Mouse (Mus musculus) midbrain, postnatal 0 days (tissue): Measurements from ENCODE around the gene Cmc2. TPM values are rescaled to one million over a fixed set of nuclear protein-coding genes. Genes with fewer than 3 reads are reported as not detected.

ENCODE experiments used
- ATAC-seq: fragments of 200-750 bp; cut with Nextera tagmentation; 2 replicates; pipeline ENCODE4 v1.8.0; 2017; ENCODE audit warnings: moderate number of reproducible peaks, mild to moderate bottlenecking, moderate TSS enrichment, moderate library complexity; ENCODE audit not compliant: low FRiP score
- DNase-seq: peaks from one replicate; pipeline ENCODE4 v3.0.0-alpha.2; 2015; ENCODE audit warnings: low spot score
- H3K27ac ChIP-seq: fragments of 300-500 bp; sonication (generic); 2 replicates; pipeline ENCODE4 v1.5.1; 2014; ENCODE audit warnings: low read depth, mild to moderate bottlenecking, low read length, mixed read lengths
- H3K27me3 ChIP-seq: fragments of 300-500 bp; sonication (generic); 2 replicates; pipeline ENCODE4 v1.6.1; 2014; ENCODE audit warnings: low read length, control low read depth, mixed read lengths; ENCODE audit not compliant: insufficient read depth
- H3K36me3 ChIP-seq: fragments of 300-500 bp; sonication (generic); 2 replicates; pipeline ENCODE4 v1.6.1; 2014; ENCODE audit warnings: low read length, control low read depth, mixed read lengths; ENCODE audit not compliant: insufficient read depth
- H3K4me1 ChIP-seq: fragments of 300-500 bp; sonication (generic); 2 replicates; pipeline ENCODE4 v1.6.1; 2014; ENCODE audit warnings: mild to moderate bottlenecking, control low read depth, antibody characterized with exemption, low read length, mixed read lengths; ENCODE audit not compliant: insufficient read depth
- H3K4me2 ChIP-seq: fragments of 300-500 bp; sonication (generic); 2 replicates; pipeline ENCODE4 v1.6.1; 2014; ENCODE audit warnings: low read depth, mild to moderate bottlenecking, low read length, mixed read lengths; ENCODE audit not compliant: poor library complexity, severe bottlenecking
- H3K4me3 ChIP-seq: fragments of 300-500 bp; sonication (generic); 2 replicates; pipeline ENCODE4 v1.5.1; 2014; ENCODE audit warnings: low read depth, mild to moderate bottlenecking, low read length, moderate library complexity
- H3K9ac ChIP-seq: fragments of 300-500 bp; sonication (generic); replicated peaks from 2 replicates; pipeline ENCODE4 v1.6.1; 2014; ENCODE audit warnings: mild to moderate bottlenecking, low read length, moderate library complexity, mixed read lengths; ENCODE audit not compliant: poor library complexity, severe bottlenecking
- H3K9me3 ChIP-seq: fragments of 300-500 bp; sonication (generic); 2 replicates; pipeline ENCODE4 v1.6.1; 2016; ENCODE audit warnings: low read length, control low read depth
- CTCF ChIP-seq: IDR thresholded peaks from 2 replicates; pipeline ENCODE4 v1.5.1; 2016; ENCODE audit warnings: antibody characterized with exemption, mild to moderate bottlenecking
- WGBS: fragments of 180-500 bp; shearing (Covaris S2); extraction: QIAGEN DNeasy Blood & Tissue Kit; methylation state at CpG from one replicate; pipeline ENCODE4 v1.1.7; 2014; 5-methylcytosine and 5-hydroxymethylcytosine counted together
- polyA plus RNA-seq: library from polyadenylated mRNA; unstranded; fragments of >200 nt; fragmentation: Nextera tagmentation; extraction: Ambion mirVana; gene quantifications from 2 replicates; pipeline ENCODE4 v1.2.1, GENCODE M21; 2015
- total RNA-seq: library from RNA; depleted of rRNA; stranded (reverse); fragments of >200 nt; gene quantifications from 2 replicates; pipeline ENCODE4 v1.2.3, GENCODE M21; 2014; rRNA removed

Gene Cmc2
- total RNA-seq, result 8.8 and 16.8 TPM in 2 replicates
- 24.8 and 24.9 TPM in 2 replicates for polyA plus RNA-seq

GRCm38 (mm10) chr8:116921337-116922059 is at the start of gene Cmc2, which contains the start of gene Cenpn:
Cmc2 (minus strand) TSS chr8:116921455.
Cenpn (plus strand) TSS chr8:116921730.
- TF ChIP-seq CTCF, result no peak
- Histone ChIP-seq H3K4me3 (peak within 1 kb of the TSS; percentile 50), H3K27me3 (no peaks in the 10 kb centered on the region), H3K9me3 (no peaks in the 10 kb centered on the region), H3K27ac (peak within 1 kb of the TSS; percentile 72; the same call in 1 of the 2 replicates), H3K4me2 (peak within 1 kb of the TSS; percentile 62), H3K9ac (peak within 1 kb of the TSS; percentile 55), H3K36me3 (no peaks in the 10 kb centered on the region), H3K4me1 (peaks cover 6% of the 10 kb centered on the region; the same call in 1 of the 2 replicates)
- WGBS, result under 1% methylated on average over 53 of the region's 57 CpGs
- ATAC-seq, result peak; percentile 95
- peak; percentile 97 for DNase-seq

DNA sequence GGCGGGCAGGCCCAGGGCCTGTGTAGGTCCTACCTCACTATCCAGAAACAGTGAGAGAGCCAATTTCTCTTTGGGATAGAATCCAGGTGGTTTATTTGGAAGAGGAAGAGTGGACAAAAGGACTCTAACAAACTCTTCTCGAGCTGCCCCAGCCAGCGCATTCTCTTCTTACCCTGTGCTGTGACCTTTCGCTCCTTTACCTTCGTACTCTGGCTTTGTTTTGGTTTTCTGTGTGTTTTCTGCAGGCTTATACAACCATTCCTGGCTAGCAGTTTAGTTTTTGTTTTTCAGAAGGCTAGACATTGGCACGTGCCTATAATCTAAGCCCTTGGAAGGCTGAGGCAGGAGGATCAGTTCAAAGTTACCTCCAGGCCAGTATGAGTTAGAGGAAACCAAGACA is 48.3 kb upstream of the Cmc2 start:
- ATAC-seq (no peak), DNase-seq (no peak)
- no peak for TF ChIP-seq CTCF
- no peaks in the 10 kb centered on the region for H3K9me3 ChIP-seq
- 86% methylated on average over 6 of the region's 6 CpGs for WGBS
- no peak overlapping the region for H3K9ac ChIP-seq
- no peak overlapping the region for H3K4me3 ChIP-seq
- H3K27ac ChIP-seq, result no peak overlapping the region
- H3K4me2 ChIP-seq, result no peak overlapping the region
- H3K4me1 ChIP-seq, result no peaks in the 10 kb centered on the region
- H3K27me3 ChIP-seq, result no peaks in the 10 kb centered on the region
- H3K36me3 ChIP-seq, result peaks cover 4% of the 10 kb centered on the region; the same call in 1 of the 2 replicates

- Histone ChIP-seq H3K4me1 (no peaks in the 10 kb centered on the region), H3K9me3 (no peaks in the 10 kb centered on the region), H3K27me3 (no peaks in the 10 kb centered on the region), H3K9ac (no peak overlapping the region), H3K4me2 (no peak overlapping the region), H3K4me3 (no peak overlapping the region), H3K27ac (no peak overlapping the region), H3K36me3 (peaks cover 54% of the 10 kb centered on the region)
- ATAC-seq, result no peak
- 94% methylated on average over 9 of the region's 9 CpGs for WGBS
- TF ChIP-seq CTCF, result no peak
- DNase-seq, result no peak
Observed at GRCm38 (mm10) chr8:116954415-116954814, 33.2 kb upstream of the Cmc2 start.

- H3K4me1 ChIP-seq, result no peaks in the 10 kb centered on the region
- H3K4me3 ChIP-seq, result no peak overlapping the region
- 91% methylated on average over 8 of the region's 8 CpGs for WGBS
- no peak for TF ChIP-seq CTCF
- no peak for ATAC-seq
- H3K27me3 ChIP-seq, result no peaks in the 10 kb centered on the region
- no peak overlapping the region for H3K4me2 ChIP-seq
- no peak overlapping the region for H3K9ac ChIP-seq
- no peaks in the 10 kb centered on the region for H3K9me3 ChIP-seq
- no peak for DNase-seq
- no peak overlapping the region for H3K27ac ChIP-seq
- H3K36me3 ChIP-seq, result peaks cover 40% of the 10 kb centered on the region
Observed at GRCm38 (mm10) chr8:116952428-116952827, 31.2 kb upstream of the Cmc2 start.

- 97% methylated on average over 2 of the region's 2 CpGs for WGBS
- H3K27ac ChIP-seq, result no peak overlapping the region
- no peak for TF ChIP-seq CTCF
Observed at GRCm38 (mm10) chr8:116951778-116952177, 30.5 kb upstream of the Cmc2 start.

DNA sequence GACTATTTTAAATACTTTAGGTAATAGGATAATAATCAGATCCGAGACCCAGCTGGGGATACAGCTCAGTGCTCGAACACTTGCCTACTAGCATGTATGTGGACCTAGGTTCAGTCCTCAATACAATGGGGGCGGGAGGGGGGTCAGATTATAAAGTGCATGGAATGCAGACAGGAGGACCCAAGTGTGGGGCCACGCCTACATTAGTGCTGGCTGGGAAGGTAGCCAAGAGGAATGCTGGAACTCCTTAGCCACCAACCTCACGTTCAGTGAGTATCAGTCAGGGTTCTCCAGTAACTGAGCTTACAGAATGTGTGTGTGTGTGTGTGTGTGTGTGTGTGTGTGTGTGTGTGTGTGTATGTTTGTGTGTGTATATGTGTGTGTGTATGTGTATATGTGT is 30.1 kb upstream of the Cmc2 start:
- no peaks in the 10 kb centered on the region for H3K4me1 ChIP-seq
- no peaks in the 10 kb centered on the region for H3K9me3 ChIP-seq
- H3K36me3 ChIP-seq, result peaks cover 29% of the 10 kb centered on the region
- no peak for TF ChIP-seq CTCF
- ATAC-seq (no peak), DNase-seq (no peak)
- no peak overlapping the region for H3K4me3 ChIP-seq
- H3K9ac ChIP-seq, result no peak overlapping the region
- H3K27me3 ChIP-seq, result no peaks in the 10 kb centered on the region
- 85% methylated on average over 5 of the region's 5 CpGs for WGBS
- no peak overlapping the region for H3K4me2 ChIP-seq
- H3K27ac ChIP-seq, result no peak overlapping the region

More at GRCm38 (mm10) chr8:116951778-116952177, 30.5 kb upstream of the Cmc2 start:
- Histone ChIP-seq H3K4me2 (no peak overlapping the region), H3K9ac (no peak overlapping the region), H3K9me3 (no peaks in the 10 kb centered on the region), H3K27me3 (no peaks in the 10 kb centered on the region), H3K4me3 (no peak overlapping the region), H3K4me1 (no peaks in the 10 kb centered on the region), H3K36me3 (peaks cover 33% of the 10 kb centered on the region)
- DNase-seq (no peak), ATAC-seq (no peak)
